Mouse (Mus musculus) kidney, embryonic 14.5 days (tissue): ENCODE results near the gene Kcnh1. TPM values are rescaled to one million over a fixed set of nuclear protein-coding genes. Genes with fewer than 3 reads are reported as not detected.

Source experiments
- ATAC-seq: fragments of 200-750 bp; cut with Nextera tagmentation; 2 replicates; pipeline ENCODE4 v1.8.0; 2017; ENCODE audit warnings: moderate number of reproducible peaks, mild to moderate bottlenecking, moderate TSS enrichment, moderate library complexity; ENCODE audit not compliant: low FRiP score, low TSS enrichment
- H3K27ac ChIP-seq: fragments of 300-500 bp; sonication (generic); 2 replicates; pipeline ENCODE4 v1.5.1; 2014; ENCODE audit warnings: low read depth, mild to moderate bottlenecking, low read length, moderate library complexity, mixed read lengths
- H3K27me3 ChIP-seq: fragments of 300-500 bp; sonication (generic); 2 replicates; pipeline ENCODE4 v1.6.1; 2014; ENCODE audit warnings: mild to moderate bottlenecking, low read length; ENCODE audit not compliant: control insufficient read depth, insufficient read depth
- H3K36me3 ChIP-seq: fragments of 300-500 bp; sonication (generic); 2 replicates; pipeline ENCODE4 v1.6.1; 2014; ENCODE audit warnings: low read length, mixed read lengths; ENCODE audit not compliant: control insufficient read depth, insufficient read depth
- H3K4me1 ChIP-seq: fragments of 300-500 bp; sonication (generic); 2 replicates; pipeline ENCODE4 v1.6.1; 2014; ENCODE audit warnings: low read length, mixed read lengths; ENCODE audit not compliant: control insufficient read depth, insufficient read depth
- H3K4me2 ChIP-seq: fragments of 300-500 bp; sonication (generic); replicated peaks from 2 replicates; pipeline ENCODE4 v1.6.1; 2014; ENCODE audit warnings: low read depth, mild to moderate bottlenecking, low read length
- H3K4me3 ChIP-seq: fragments of 300-500 bp; sonication (generic); 2 replicates; pipeline ENCODE4 v1.5.1; 2014; ENCODE audit warnings: mild to moderate bottlenecking, low read length
- H3K9ac ChIP-seq: fragments of 300-500 bp; sonication (generic); 2 replicates; pipeline ENCODE4 v1.6.1; 2014; ENCODE audit warnings: low read depth, mild to moderate bottlenecking, low read length, moderate library complexity
- H3K9me3 ChIP-seq: fragments of 300-500 bp; sonication (generic); 2 replicates; pipeline ENCODE4 v1.6.1; 2016; ENCODE audit warnings: low read length; ENCODE audit not compliant: control insufficient read depth
- WGBS: fragments of 180-500 bp; shearing (Covaris S2); extraction: QIAGEN DNeasy Blood & Tissue Kit; methylation state at CpG from one replicate; pipeline ENCODE4 v1.1.7; 2014; 5-methylcytosine and 5-hydroxymethylcytosine counted together
- polyA plus RNA-seq: library from polyadenylated mRNA; unstranded; fragments of >200 nt; fragmentation: Nextera tagmentation; extraction: Ambion mirVana; gene quantifications from 2 replicates; pipeline ENCODE4 v1.2.1, GENCODE M21; 2014

The Kcnh1 gene
- 0.36 and 0.70 TPM in 2 replicates for polyA plus RNA-seq

GRCm38 (mm10) chr1:192190508-192191321, at the start of gene Kcnh1:
TSS of gene Kcnh1 (plus strand) at chr1:192190774.
- H3K9ac ChIP-seq, result peak within 1 kb of the TSS; percentile 61
- no peaks in the 10 kb centered on the region for H3K4me1 ChIP-seq
- WGBS, result under 1% methylated on average over 72 of the region's 73 CpGs
- no peak within 1 kb of the TSS for H3K27ac ChIP-seq
- H3K4me3 ChIP-seq, result peak within 1 kb of the TSS; percentile 54
- no peaks in the 10 kb centered on the region for H3K36me3 ChIP-seq
- H3K9me3 ChIP-seq, result no peaks in the 10 kb centered on the region
- peak within 1 kb of the TSS; percentile 96 for H3K4me2 ChIP-seq
- peaks cover 18% of the 10 kb centered on the region; the same call in 1 of the 2 replicates for H3K27me3 ChIP-seq
- ATAC-seq, result peak; percentile 93

- no peak overlapping the region for H3K27ac ChIP-seq
- H3K4me3 ChIP-seq, result no peak overlapping the region
- H3K4me2 ChIP-seq, result no peak overlapping the region
- 70% methylated on average over 4 of the region's 4 CpGs for WGBS
- H3K9ac ChIP-seq, result no peak overlapping the region
- H3K9me3 ChIP-seq, result 0 out of 2 replicates have a peak, but pooled peaks cover 2% of the 10 kb centered on the region
- no peak for ATAC-seq
- H3K4me1 ChIP-seq, result no peaks in the 10 kb centered on the region
- H3K36me3 ChIP-seq, result no peaks in the 10 kb centered on the region
- H3K27me3 ChIP-seq, result no peaks in the 10 kb centered on the region
These were observed 39.4 kb upstream of the Kcnh1 start for GRCm38 (mm10) chr1:192151179-192151578.

- 87% methylated on average over 3 of the region's 3 CpGs for WGBS
- Histone ChIP-seq H3K4me1 (no peaks in the 10 kb centered on the region), H3K9me3 (no peaks in the 10 kb centered on the region), H3K4me2 (no peak overlapping the region), H3K36me3 (no peaks in the 10 kb centered on the region), H3K27ac (no peak overlapping the region), H3K9ac (no peak overlapping the region), H3K4me3 (no peak overlapping the region), H3K27me3 (no peaks in the 10 kb centered on the region)
- no peak for ATAC-seq
These were observed 19.1 kb upstream of the Kcnh1 start for GRCm38 (mm10) chr1:192171477-192171876.

- Histone ChIP-seq H3K4me1 (no peaks in the 10 kb centered on the region), H3K27me3 (no peaks in the 10 kb centered on the region), H3K4me3 (no peak overlapping the region), H3K27ac (no peak overlapping the region), H3K9me3 (no peaks in the 10 kb centered on the region), H3K4me2 (no peak overlapping the region), H3K9ac (no peak overlapping the region), H3K36me3 (no peaks in the 10 kb centered on the region)
- no peak for ATAC-seq
- 75% methylated on average over 3 of the region's 3 CpGs for WGBS
These were observed 10.7 kb upstream of the Kcnh1 start for GRCm38 (mm10) chr1:192179877-192180276.

- H3K4me2 ChIP-seq, result no peak overlapping the region
- no peaks in the 10 kb centered on the region for H3K27me3 ChIP-seq
- no peak overlapping the region for H3K9ac ChIP-seq
- WGBS, result 85% methylated on average over 4 of the region's 4 CpGs
- no peak for ATAC-seq
- H3K36me3 ChIP-seq, result no peaks in the 10 kb centered on the region
- H3K4me1 ChIP-seq, result no peaks in the 10 kb centered on the region
- H3K27ac ChIP-seq, result no peak overlapping the region
- no peaks in the 10 kb centered on the region for H3K9me3 ChIP-seq
- H3K4me3 ChIP-seq, result no peak overlapping the region
These were observed 8.8 kb upstream of the Kcnh1 start for GRCm38 (mm10) chr1:192181696-192182257.

- Histone ChIP-seq H3K9ac (no peak overlapping the region), H3K36me3 (no peaks in the 10 kb centered on the region), H3K9me3 (no peaks in the 10 kb centered on the region), H3K27ac (no peak overlapping the region), H3K27me3 (peaks cover 18% of the 10 kb centered on the region; the same call in 1 of the 2 replicates), H3K4me2 (no peak overlapping the region), H3K4me3 (no peak overlapping the region), H3K4me1 (no peaks in the 10 kb centered on the region)
- WGBS, result 9% methylated on average over 4 of the region's 4 CpGs
- no peak for ATAC-seq
These were observed 1.5 kb upstream of the Kcnh1 start for GRCm38 (mm10) chr1:192189056-192189455.

GRCm38 (mm10) chr1:192189771-192190170, 803 bp upstream of the Kcnh1 start:
- H3K9ac ChIP-seq, result no peak overlapping the region
- WGBS, result 82% methylated on average over 11 of the region's 11 CpGs
- no peaks in the 10 kb centered on the region for H3K9me3 ChIP-seq
- ATAC-seq, result no peak
- no peaks in the 10 kb centered on the region for H3K36me3 ChIP-seq
- no peaks in the 10 kb centered on the region for H3K4me1 ChIP-seq
- H3K4me3 ChIP-seq, result no peak overlapping the region
- H3K27ac ChIP-seq, result no peak overlapping the region
- peaks cover 18% of the 10 kb centered on the region; the same call in 1 of the 2 replicates for H3K27me3 ChIP-seq
- H3K4me2 ChIP-seq, result no peak overlapping the region

GRCm38 (mm10) chr1:192191322-192191639, 707 bp downstream of the Kcnh1 start:
- 5% methylated on average over 13 of the region's 13 CpGs for WGBS
- H3K9me3 ChIP-seq, result no peaks in the 10 kb centered on the region
- H3K27me3 ChIP-seq, result peaks cover 18% of the 10 kb centered on the region; the same call in 1 of the 2 replicates
- H3K4me3 ChIP-seq, result peak overlapping the region; percentile 54
- H3K36me3 ChIP-seq, result no peaks in the 10 kb centered on the region
- peak overlapping the region; percentile 96 for H3K4me2 ChIP-seq
- H3K27ac ChIP-seq, result no peak overlapping the region
- no peak for ATAC-seq
- H3K4me1 ChIP-seq, result no peaks in the 10 kb centered on the region
- H3K9ac ChIP-seq, result peak overlapping the region; percentile 61; the same call in 1 of the 2 replicates

GRCm38 (mm10) chr1:192191859-192192258, 1.3 kb downstream of the Kcnh1 start:
- H3K36me3 ChIP-seq, result no peaks in the 10 kb centered on the region
- no peak overlapping the region for H3K4me3 ChIP-seq
- 61% methylated on average over 8 of the region's 8 CpGs for WGBS
- H3K9me3 ChIP-seq, result no peaks in the 10 kb centered on the region
- no peaks in the 10 kb centered on the region for H3K4me1 ChIP-seq
- no peak overlapping the region for H3K27ac ChIP-seq
- H3K4me2 ChIP-seq, result no peak overlapping the region; the same call in 1 of the 2 replicates
- ATAC-seq, result no peak
- peaks cover 18% of the 10 kb centered on the region; the same call in 1 of the 2 replicates for H3K27me3 ChIP-seq
- H3K9ac ChIP-seq, result no peak overlapping the region
